Mouse (Mus musculus) adrenal gland, adult 18-20 months (tissue): ENCODE measurements around the gene Gm20662. TPM values are rescaled to one million over a fixed set of nuclear protein-coding genes. Genes with fewer than 3 reads are reported as not detected.

Experiments
- DNase-seq, 2 experiments: peaks; one replicate each; pipeline ENCODE4 v3.0.0; 2021 to 2022; ENCODE audit warnings: low spot score in 2 of 2
- microRNA-seq, 2 experiments: library from miRNA; unstranded; fragments of <30 nt; microRNA quantifications; one replicate each; pipeline ENCODE4 v1.2.0; 2021; ENCODE audit warnings: borderline number of aligned reads in 2 of 2
- total RNA-seq, 2 experiments: library from RNA; stranded (reverse); gene quantifications; 1 replicate in 1 of 2; 2 replicates in 1 of 2; pipeline ENCODE4 v1.2.3; 2021

The Gm20662 gene
- total RNA-seq, 2 experiments from 2014 or later = 2.4 TPM; not detected in 1

GRCm38 (mm10) chr9:108080168-108080567 lies 84.0 kb downstream of the Gm20662 start, which contains the start of gene Mst1:
Gene Mst1, plus strand, starts transcription at chr9:108080436.
- no peak for DNase-seq

GRCm38 (mm10) chr9:108082549-108082948 lies 86.4 kb downstream of the Gm20662 start:
- no peak for DNase-seq

DNA sequence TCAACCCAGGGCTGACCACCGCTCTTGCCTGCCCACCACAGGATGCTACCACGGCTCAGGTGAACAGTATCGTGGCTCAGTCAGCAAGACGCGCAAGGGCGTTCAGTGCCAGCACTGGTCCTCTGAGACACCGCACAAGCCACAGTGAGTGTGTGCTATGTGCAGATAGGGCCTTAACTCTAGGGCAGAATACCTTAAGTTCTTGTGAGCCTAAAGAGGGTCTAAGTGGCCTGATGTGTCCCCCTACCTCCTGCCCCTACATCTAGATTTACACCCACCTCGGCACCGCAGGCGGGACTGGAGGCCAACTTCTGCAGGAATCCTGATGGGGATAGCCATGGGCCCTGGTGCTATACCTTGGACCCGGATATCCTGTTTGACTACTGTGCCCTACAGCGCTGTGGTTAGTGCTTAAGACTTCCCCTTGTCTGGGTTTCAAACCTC lies 86.9 kb downstream of the Gm20662 start, which contains the start of gene Rnf123:
Gene Rnf123, minus strand, starts transcription at position 359 of the 444 bp plus-strand sequence.
- no peak for DNase-seq

GRCm38 (mm10) chr9:108083561-108083960 lies 87.4 kb downstream of the Gm20662 start:
- DNase-seq = no peak

GRCm38 (mm10) chr9:108085261-108085660 lies 89.1 kb downstream of the Gm20662 start:
- no peak for DNase-seq

DNA sequence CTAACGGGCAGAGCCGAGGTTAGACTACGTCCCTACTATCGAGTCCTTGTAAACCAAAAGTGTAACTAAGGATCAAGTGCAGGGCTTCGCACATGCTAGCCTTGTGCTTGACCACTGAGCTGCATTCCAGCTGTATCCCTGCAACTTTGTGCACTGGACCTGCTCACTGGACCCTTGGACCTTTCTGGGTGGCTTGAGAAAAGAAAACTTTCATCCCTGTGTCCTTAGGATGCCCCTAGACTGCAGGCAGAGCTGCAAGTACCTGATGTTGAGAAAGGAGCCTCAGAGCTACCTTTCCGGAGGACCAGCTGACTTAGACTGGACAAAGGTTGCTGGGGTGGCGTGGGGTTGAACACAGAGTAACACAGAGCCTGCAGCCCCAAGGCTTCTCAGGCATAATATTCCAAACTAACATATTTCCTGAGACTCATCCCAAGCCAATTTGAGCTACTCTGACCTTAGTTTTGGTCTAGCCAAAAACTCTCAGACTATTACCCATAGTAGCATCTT lies 94.5 kb downstream of the Gm20662 start:
- DNase-seq = no peak

GRCm38 (mm10) chr9:108093586-108093985 lies 97.4 kb downstream of the Gm20662 start:
- no peak for DNase-seq

GRCm38 (mm10) chr9:108094184-108094941 lies 98.2 kb downstream of the Gm20662 start, which contains the start of gene Apeh:
Gene Apeh, minus strand, starts transcription at chr9:108094606.
- DNase-seq = peak; percentile 94 to 95

Small RNAs within 50 kb of the gene (microRNA-seq; reads per million reads assigned to microRNA genes)
- 0 reads per million in 2 experiments for gene Mir7088

Other genes with a start within 250 kb of the Gm20662 start
- gene Rbm5, start 225.4 kb upstream of the Gm20662 start, total RNA-seq = 100 to 1,000 TPM; 115 to 118 TPM
- 10 to 100 TPM; 48.3 to 52.8 TPM for gene Rbm6, start 123.1 kb upstream of the Gm20662 start, total RNA-seq
- 10 to 100 TPM; 18.8 to 21.5 TPM for gene Mon1a, start 108.2 kb upstream of the Gm20662 start, total RNA-seq
- gene Mst1r, start 89.5 kb upstream of the Gm20662 start, total RNA-seq = 10 to 100 TPM; 10.8 to 11.4 TPM
- not detected for gene Actl11, start 67.9 kb upstream of the Gm20662 start, total RNA-seq
- 1 to 10 TPM; 4.2 to 6.2 TPM for gene Camkv, start 60.7 kb upstream of the Gm20662 start, total RNA-seq
- gene Traip, start 46.2 kb upstream of the Gm20662 start, total RNA-seq = 1 to 10 TPM; 1.0 to 1.1 TPM
- gene Uba7, start 20.8 kb upstream of the Gm20662 start, total RNA-seq = 10 to 100 TPM; 14.2 to 22.1 TPM
- under 1 TPM in 1 of 2 experiments, not detected in 1; 0.29 TPM for gene Gm20661, start 13.3 kb upstream of the Gm20662 start, total RNA-seq
- 1 to 10 TPM; 4.3 to 6.4 TPM for gene Inka1, start 10.5 kb upstream of the Gm20662 start, total RNA-seq
- 1 to 10 TPM in 1 of 2 experiments, not detected in 1; 1.2 TPM for gene Cdhr4, start 3.9 kb upstream of the Gm20662 start, total RNA-seq
- 100 to 1,000 TPM; 112 to 126 TPM for gene Ip6k1, start 6.2 kb downstream of the Gm20662 start, total RNA-seq
- gene Gmppb, start 52.9 kb downstream of the Gm20662 start, total RNA-seq = 10 to 100 TPM; 19.8 to 20.1 TPM
- gene Amigo3, start 56.8 kb downstream of the Gm20662 start, total RNA-seq = 1 to 10 TPM; 2.0 to 3.5 TPM
- under 1 TPM in 1 of 2 experiments, not detected in 1; 0.23 TPM for gene Mst1, start 84.1 kb downstream of the Gm20662 start, total RNA-seq
- gene Rnf123, start 87.0 kb downstream of the Gm20662 start, total RNA-seq = 10 to 100 TPM; 54.0 to 63.2 TPM
- 10 to 100 TPM; 71.8 to 86.6 TPM for gene Apeh, start 98.3 kb downstream of the Gm20662 start, total RNA-seq
- 1 to 10 TPM; 1.8 to 3.1 TPM for gene Bsn, start 194.0 kb downstream of the Gm20662 start, total RNA-seq